Mouse (Mus musculus) bone marrow macrophage, adult 2 months (primary cell): ENCODE results near the gene Zfp128.

Experiments used
- CTCF ChIP-seq: IDR thresholded peaks from 2 replicates; pipeline ENCODE4 v1.5.1; 2012; ENCODE audit warnings: low read depth, mild to moderate bottlenecking, low read length, moderate library complexity
- POLR2A ChIP-seq: IDR thresholded peaks from 2 replicates; pipeline ENCODE4 v1.6.1; 2012; ENCODE audit warnings: mild to moderate bottlenecking, low read depth, low read length, borderline replicate concordance

DNA sequence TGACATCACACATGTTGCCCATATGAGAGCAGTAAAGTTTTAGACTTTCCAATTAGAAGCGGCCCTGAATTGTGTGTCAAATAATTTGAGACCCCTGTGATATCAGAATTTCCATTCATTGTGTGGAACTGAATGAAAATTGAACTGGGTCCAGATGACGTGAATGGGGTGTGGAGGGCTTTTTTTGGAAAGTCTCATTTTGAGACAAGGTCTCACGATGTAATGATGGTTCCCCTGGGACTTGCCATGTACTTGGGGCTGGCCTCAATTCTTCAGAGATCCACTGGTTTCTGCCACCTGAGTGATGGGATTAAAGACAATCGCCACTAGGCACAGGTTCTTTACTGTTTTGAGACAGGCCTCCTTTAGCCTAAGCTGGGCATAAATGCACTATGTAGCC is 59.6 kb downstream of the Zfp128 start:
- TF ChIP-seq CTCF: no peak
- TF ChIP-seq POLR2A: no peak
